Comparison of ENCODE assay signal across 9 mouse cellular contexts in genomic region chr17:52559961-52560720, GRCm38 (mm10). TPM values are rescaled to one million over a fixed set of nuclear protein-coding genes. Genes with fewer than 3 reads are reported as not detected.
A peak's percentile ranks its signal among the peaks of the same experiment; 100 is the strongest.
DNase-seq lines count a peak whose midpoint lies in the region; ATAC-seq lines count a peak whose summit lies in the region.
"Had no signal": no experiment of that assay in that cellular context is flagged by ENCODE, and none has a peak within 500 bp of the region (broad histone marks: within the 10 kb centered on the region; RNA-seq: fewer than 3 reads in every experiment).

No protein-coding gene starts in this region.

- H3K9me3 ChIP-seq in embryonic facial prominence, embryonic 11.5 days (replicated peaks; ENCODE audit: control insufficient read depth, low read length): no peaks in the 10 kb centered on the region
- H3K9me3 ChIP-seq in lung, embryonic 15.5 days: no peaks in the 10 kb centered on the region

- intact Hi-C loops in heart, postnatal 14 days (cut with DNase I): loop anchor here (2.0 to 5.0 kb wide), 2 partner anchors 829 to 1272 kb away; no protein-coding TSS in a partner anchor

- H3K9ac ChIP-seq in embryonic facial prominence, embryonic 11.5 days (replicated peaks; ENCODE audit: low read length): no peak overlapping the region
- no peak overlapping the region for H3K9ac ChIP-seq in lung, embryonic 15.5 days

- H3K27ac ChIP-seq in embryonic facial prominence, embryonic 11.5 days (replicated peaks; ENCODE audit: low read depth, low read length): no peak overlapping the region
- no peak overlapping the region for H3K27ac ChIP-seq in lung, embryonic 15.5 days

- no peak overlapping the region for H3K4me2 ChIP-seq in embryonic facial prominence, embryonic 11.5 days (ENCODE audit: low read depth, low read length)
- H3K4me2 ChIP-seq in lung, embryonic 15.5 days: no peak overlapping the region

- H3K4me3 ChIP-seq in embryonic facial prominence, embryonic 11.5 days (ENCODE audit: low read depth, low read length): no peak overlapping the region
- H3K4me3 ChIP-seq in lung, embryonic 15.5 days: no peak overlapping the region
- H3K4me3 ChIP-seq: myocyte had no signal

- WGBS in embryonic facial prominence, embryonic 11.5 days: 32% methylated on average over 13 of the region's 13 CpGs
- WGBS in lung, embryonic 15.5 days: 22% methylated on average over 13 of the region's 13 CpGs

- no peaks in the 10 kb centered on the region for H3K4me1 ChIP-seq in embryonic facial prominence, embryonic 11.5 days (ENCODE audit: control insufficient read depth, insufficient read depth, low read length)
- no peaks in the 10 kb centered on the region for H3K4me1 ChIP-seq in lung, embryonic 15.5 days

- peak; percentile 67 for DNase-seq in ES-CJ7 (ENCODE audit: low read depth, low spot score)
- peak; percentile 66 for DNase-seq in adrenal gland, postnatal 14 days
- DNase-seq in embryonic facial prominence, embryonic 11.5 days (ENCODE audit: low spot score): peak; percentile 76
- peak; percentile 39 to 64 for DNase-seq in heart, postnatal 14 days
- DNase-seq in layer of hippocampus, adult 18-20 months (ENCODE audit: low spot score in 2 of 2): peak; percentile 49 to 80
- peak; percentile 80 for DNase-seq in retina, embryonic 14.5 days (ENCODE audit: low spot score)
- DNase-seq in yolk sac, embryonic 10.5 days (ENCODE audit: low spot score): peak; percentile 20

- peak; percentile 70; the same call in 1 of the 2 replicates for ATAC-seq in embryonic facial prominence, embryonic 11.5 days (replicated peaks; ENCODE audit: insufficient number of reproducible peaks, low FRiP score, low TSS enrichment, low read depth)
- ATAC-seq in lung, embryonic 15.5 days (ENCODE audit: borderline replicate concordance, extremely low read depth, low FRiP score, low TSS enrichment): peak; percentile 52; the same call in 1 of the 2 replicates

- H3K27me3 ChIP-seq in embryonic facial prominence, embryonic 11.5 days (ENCODE audit: control insufficient read depth, insufficient read depth, low read length): no peaks in the 10 kb centered on the region
- no peaks in the 10 kb centered on the region for H3K27me3 ChIP-seq in lung, embryonic 15.5 days

- H3K36me3 ChIP-seq in embryonic facial prominence, embryonic 11.5 days (replicated peaks; ENCODE audit: control insufficient read depth, insufficient read depth, low read depth, low read length): no peaks in the 10 kb centered on the region
- no peaks in the 10 kb centered on the region for H3K36me3 ChIP-seq in lung, embryonic 15.5 days

RNA-seq across cellular contexts. Expression of gene Kcnh8, which starts 42.4 kb away (rescaled TPM):
- total RNA-seq in adrenal gland, postnatal 14 days (2021): 0.19 and 0.34 TPM in 2 replicates
- polyA plus RNA-seq in embryonic facial prominence, embryonic 11.5 days (2014; fragmentation: Nextera tagmentation; extraction: Ambion mirVana): 0.88 and 1.6 TPM in 2 replicates
- under 1 TPM in 1 of 2 experiments, not detected in 1; 0.05 TPM for total RNA-seq in heart, postnatal 14 days (2021)
- total RNA-seq in layer of hippocampus, adult 18-20 months (2021): under 1 TPM; 0.58 to 0.69 TPM
- polyA plus RNA-seq in lung, embryonic 15.5 days (2015; fragmentation: Nextera tagmentation; extraction: Ambion mirVana): 0.16 and 0.26 TPM in 2 replicates
- polyA plus RNA-seq: myocyte had no signal

Comparison
In these comparisons a context has a peak if more than half of its experiments do, and no peak if none do; other contexts are left out.
1. DNase-seq: peak in every context shown above with its lines; median percentile 80 in retina, embryonic 14.5 days; 76 in embryonic facial prominence, embryonic 11.5 days; 67 in ES-CJ7; 66 in adrenal gland, postnatal 14 days; 64 in layer of hippocampus, adult 18-20 months; 52 in heart, postnatal 14 days; 20 in yolk sac, embryonic 10.5 days.